Mouse (Mus musculus): ENCODE measurements at regions not wholly inside any gene's neighbourhood (a gene's known extent, or its start where the extent isn't known, plus 50 kb on each side); places are given as distances from the start of the nearest gene placed in this dataset.
A peak's percentile ranks its signal among the peaks of the same experiment; 100 is the strongest.
"Not testable (repeated sequence)": the region's sequence is repeated elsewhere in the genome, so short reads cannot be mapped to it uniquely, and the experiment has no call there.

DNA sequence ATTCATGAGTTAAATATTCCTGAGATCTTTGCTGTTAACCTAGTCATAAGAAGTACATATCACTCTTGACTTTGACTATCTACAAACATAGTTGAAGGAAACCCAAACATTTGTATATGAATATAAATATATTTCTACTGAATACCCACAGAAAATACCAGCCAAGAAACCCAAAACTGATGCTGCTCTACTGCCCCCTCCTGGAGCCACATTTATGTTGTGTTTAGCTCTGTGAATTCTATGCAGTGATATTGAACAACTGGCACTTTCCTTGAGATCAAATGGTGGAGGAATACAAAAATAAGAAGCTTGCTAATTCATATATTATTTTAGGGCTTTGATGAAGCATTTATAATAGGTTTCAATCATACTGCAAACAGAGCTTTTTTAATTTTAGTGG lies 89.7 kb upstream of the Mageb16 start:
- DNase-seq (ENCODE audit: extremely low read depth, low read depth) = peak; percentile 20

GRCm38 (mm10) chrX:79758596-79758995 lies 87.4 kb upstream of the Mageb16 start:
- not testable (repeated sequence) for DNase-seq (ENCODE audit: extremely low read depth, low read depth)
